Mouse (Mus musculus): ENCODE measurements around the gene Gal3st4. TPM values are rescaled to one million over a fixed set of nuclear protein-coding genes. Genes with fewer than 3 reads are reported as not detected.

Gene Gal3st4
- polyA plus RNA-seq, 1 experiment from 2014 or later = 2.7 TPM

GRCm38 (mm10) chr5:138260051-138260450 is 12.6 kb downstream of the Gal3st4 start:
- no peak for ATAC-seq (replicated peaks; ENCODE audit: low FRiP score)
- peaks cover 49% of the 10 kb centered on the region for H3K36me3 ChIP-seq
- H3K27ac ChIP-seq = no peak overlapping the region
- H3K27me3 ChIP-seq = no peaks in the 10 kb centered on the region
- H3K4me2 ChIP-seq = no peak overlapping the region
- peaks cover 45% of the 10 kb centered on the region for H3K4me1 ChIP-seq
- H3K9ac ChIP-seq = no peak overlapping the region
- WGBS = 80% methylated on average over 10 of the region's 10 CpGs
- H3K9me3 ChIP-seq (replicated peaks) = no peaks in the 10 kb centered on the region
- no peak overlapping the region for H3K4me3 ChIP-seq (replicated peaks)

- Histone ChIP-seq H3K9me3 (replicated peaks) (no peaks in the 10 kb centered on the region), H3K4me1 (peaks cover 43% of the 10 kb centered on the region), H3K27me3 (no peaks in the 10 kb centered on the region), H3K36me3 (peaks cover 49% of the 10 kb centered on the region), H3K4me2 (no peak overlapping the region), H3K9ac (no peak overlapping the region), H3K27ac (no peak overlapping the region), H3K4me3 (replicated peaks) (no peak overlapping the region)
- no peak for ATAC-seq (replicated peaks; ENCODE audit: low FRiP score)
- WGBS = 46% methylated on average over 7 of the region's 7 CpGs
Measured at GRCm38 (mm10) chr5:138258993-138259392, 13.6 kb downstream of the Gal3st4 start.

GRCm38 (mm10) chr5:138258542-138258941 is 14.1 kb downstream of the Gal3st4 start:
- ATAC-seq (replicated peaks; ENCODE audit: low FRiP score) = no peak
- Histone ChIP-seq H3K4me2 (no peak overlapping the region), H3K9ac (no peak overlapping the region), H3K36me3 (peaks cover 49% of the 10 kb centered on the region), H3K4me1 (peaks cover 43% of the 10 kb centered on the region), H3K27ac (no peak overlapping the region), H3K9me3 (replicated peaks) (no peaks in the 10 kb centered on the region), H3K27me3 (no peaks in the 10 kb centered on the region), H3K4me3 (replicated peaks) (no peak overlapping the region)
- 83% methylated on average over 6 of the region's 6 CpGs for WGBS

- Histone ChIP-seq H3K9me3 (replicated peaks) (no peaks in the 10 kb centered on the region), H3K4me3 (replicated peaks) (no peak overlapping the region), H3K27ac (no peak overlapping the region), H3K36me3 (peaks cover 49% of the 10 kb centered on the region), H3K4me1 (peaks cover 40% of the 10 kb centered on the region), H3K9ac (no peak overlapping the region), H3K4me2 (no peak overlapping the region), H3K27me3 (no peaks in the 10 kb centered on the region)
- ATAC-seq (replicated peaks; ENCODE audit: low FRiP score) = no peak
- 76% methylated on average over 3 of the region's 3 CpGs for WGBS
Measured at GRCm38 (mm10) chr5:138258078-138258477, 14.6 kb downstream of the Gal3st4 start.

GRCm38 (mm10) chr5:138257585-138257978 is 15.1 kb downstream of the Gal3st4 start:
- ATAC-seq (replicated peaks; ENCODE audit: low FRiP score) = no peak
- WGBS = 88% methylated on average over 4 of the region's 4 CpGs
- H3K9me3 ChIP-seq (replicated peaks) = no peaks in the 10 kb centered on the region
- no peak overlapping the region for H3K4me3 ChIP-seq (replicated peaks)
- H3K4me1 ChIP-seq = peaks cover 35% of the 10 kb centered on the region
- H3K9ac ChIP-seq = no peak overlapping the region
- H3K27ac ChIP-seq = no peak overlapping the region
- no peak overlapping the region for H3K4me2 ChIP-seq
- no peaks in the 10 kb centered on the region for H3K27me3 ChIP-seq
- H3K36me3 ChIP-seq = peaks cover 49% of the 10 kb centered on the region

GRCm38 (mm10) chr5:138256966-138257584 is 15.6 kb downstream of the Gal3st4 start:
- no peaks in the 10 kb centered on the region for H3K9me3 ChIP-seq (replicated peaks)
- no peak overlapping the region for H3K9ac ChIP-seq
- no peak overlapping the region for H3K4me3 ChIP-seq (replicated peaks)
- no peak overlapping the region for H3K4me2 ChIP-seq
- H3K27ac ChIP-seq = no peak overlapping the region
- H3K36me3 ChIP-seq = peaks cover 45% of the 10 kb centered on the region
- H3K4me1 ChIP-seq = peaks cover 30% of the 10 kb centered on the region
- WGBS = 85% methylated on average over 10 of the region's 10 CpGs
- ATAC-seq (replicated peaks; ENCODE audit: low FRiP score) = no peak
- H3K27me3 ChIP-seq = no peaks in the 10 kb centered on the region

GRCm38 (mm10) chr5:138256094-138256467 is 16.6 kb downstream of the Gal3st4 start:
- H3K9ac ChIP-seq = peak overlapping the region; percentile 58
- 19% methylated on average over 7 of the region's 7 CpGs for WGBS
- peak; percentile 19; the same call in 1 of the 2 replicates for ATAC-seq (replicated peaks; ENCODE audit: low FRiP score)
- no peaks in the 10 kb centered on the region for H3K27me3 ChIP-seq
- peaks cover 35% of the 10 kb centered on the region for H3K36me3 ChIP-seq
- peak overlapping the region; percentile 89 for H3K27ac ChIP-seq
- peak overlapping the region; percentile 87 for H3K4me2 ChIP-seq
- H3K4me3 ChIP-seq (replicated peaks) = peak overlapping the region; percentile 79
- no peaks in the 10 kb centered on the region for H3K9me3 ChIP-seq (replicated peaks)
- peaks cover 21% of the 10 kb centered on the region for H3K4me1 ChIP-seq

GRCm38 (mm10) chr5:138255353-138256093 is 17.1 kb downstream of the Gal3st4 start, which contains the start of gene Lamtor4:
Gene Lamtor4 (plus strand): TSS chr5:138255482.
- Histone ChIP-seq H3K27ac (peak within 1 kb of the TSS; percentile 89), H3K27me3 (no peaks in the 10 kb centered on the region), H3K4me3 (replicated peaks) (peak within 1 kb of the TSS; percentile 79), H3K9me3 (replicated peaks) (no peaks in the 10 kb centered on the region), H3K4me1 (peaks cover 21% of the 10 kb centered on the region), H3K9ac (peak within 1 kb of the TSS; percentile 58), H3K4me2 (peak within 1 kb of the TSS; percentile 87), H3K36me3 (peaks cover 29% of the 10 kb centered on the region)
- peak; percentile 100 for ATAC-seq (replicated peaks; ENCODE audit: low FRiP score)
- under 1% methylated on average over 38 of the region's 38 CpGs for WGBS

GRCm38 (mm10) chr5:138253061-138253460 is 19.6 kb downstream of the Gal3st4 start:
- Histone ChIP-seq H3K4me2 (no peak overlapping the region), H3K9ac (no peak overlapping the region), H3K4me1 (peaks cover 12% of the 10 kb centered on the region), H3K27me3 (no peaks in the 10 kb centered on the region), H3K36me3 (peaks cover 4% of the 10 kb centered on the region), H3K9me3 (replicated peaks) (no peaks in the 10 kb centered on the region), H3K4me3 (replicated peaks) (no peak overlapping the region), H3K27ac (no peak overlapping the region)
- no peak for ATAC-seq (replicated peaks; ENCODE audit: low FRiP score)
- 94% methylated on average over 3 of the region's 3 CpGs for WGBS

GRCm38 (mm10) chr5:138251144-138251543 is 21.5 kb downstream of the Gal3st4 start:
- H3K4me2 ChIP-seq = no peak overlapping the region
- H3K27me3 ChIP-seq = no peaks in the 10 kb centered on the region
- 87% methylated on average over 12 of the region's 12 CpGs for WGBS
- peaks cover 8% of the 10 kb centered on the region for H3K4me1 ChIP-seq
- H3K9ac ChIP-seq = no peak overlapping the region
- H3K4me3 ChIP-seq (replicated peaks) = no peak overlapping the region
- ATAC-seq (replicated peaks; ENCODE audit: low FRiP score) = no peak
- H3K36me3 ChIP-seq = no peaks in the 10 kb centered on the region
- no peak overlapping the region for H3K27ac ChIP-seq
- H3K9me3 ChIP-seq (replicated peaks) = no peaks in the 10 kb centered on the region

- no peaks in the 10 kb centered on the region for H3K27me3 ChIP-seq
- H3K4me1 ChIP-seq = no peaks in the 10 kb centered on the region
- ATAC-seq (replicated peaks; ENCODE audit: low FRiP score) = no peak
- WGBS = 41% methylated on average over 2 of the region's 2 CpGs
- no peak overlapping the region for H3K4me2 ChIP-seq
- H3K9ac ChIP-seq = no peak overlapping the region
- H3K9me3 ChIP-seq (replicated peaks) = 0 out of 2 replicates have a peak, but pooled peaks cover 3% of the 10 kb centered on the region
- no peaks in the 10 kb centered on the region for H3K36me3 ChIP-seq
- no peak overlapping the region for H3K27ac ChIP-seq
- no peak overlapping the region for H3K4me3 ChIP-seq (replicated peaks)
Measured at GRCm38 (mm10) chr5:138241511-138241910, 31.1 kb downstream of the Gal3st4 start.

- no peak for ATAC-seq (replicated peaks; ENCODE audit: low FRiP score)
- Histone ChIP-seq H3K9ac (no peak overlapping the region), H3K27me3 (no peaks in the 10 kb centered on the region), H3K27ac (peak overlapping the region; percentile 83), H3K4me3 (replicated peaks) (no peak overlapping the region), H3K4me1 (peaks cover 8% of the 10 kb centered on the region; the same call in 1 of the 2 replicates), H3K36me3 (no peaks in the 10 kb centered on the region), H3K4me2 (no peak overlapping the region), H3K9me3 (replicated peaks) (no peaks in the 10 kb centered on the region)
Measured at GRCm38 (mm10) chr5:138234224-138234623, 38.4 kb downstream of the Gal3st4 start.

Data from kidney, embryonic 15.5 days (tissue).